Mouse (Mus musculus) heart, embryonic 14.5 days (tissue): Measurements from ENCODE around the gene Prkch. TPM values are rescaled to one million over a fixed set of nuclear protein-coding genes. Genes with fewer than 3 reads are reported as not detected.

ENCODE experiments used
- ATAC-seq: fragments of 200-750 bp; cut with Nextera tagmentation; 2 replicates; pipeline ENCODE4 v1.8.0; 2017; ENCODE audit warnings: low read depth, moderate TSS enrichment; ENCODE audit not compliant: insufficient number of reproducible peaks, insufficient read depth, low FRiP score
- H3K27ac ChIP-seq, 2 experiments: fragments of 200-500 bp in 1 of 2; fragments of 300-500 bp in 1 of 2; sonication (generic) in 1 of 2; replicated peaks in 1 of 2; 2 replicates each; pipeline ENCODE4 v1.5.1; 2012 to 2014; ENCODE audit warnings: low read depth in 2 of 2, low read length in 2 of 2, control low read depth in 1 of 2, mild to moderate bottlenecking in 1 of 2, mixed read lengths in 1 of 2; ENCODE audit not compliant: control insufficient read depth in 1 of 2, insufficient read depth in 1 of 2
- H3K27me3 ChIP-seq: fragments of 300-500 bp; sonication (generic); 2 replicates; pipeline ENCODE4 v1.6.1; 2014; ENCODE audit warnings: mild to moderate bottlenecking, low read length, control low read depth; ENCODE audit not compliant: control insufficient read depth, insufficient read depth
- H3K36me3 ChIP-seq: fragments of 300-500 bp; sonication (generic); 2 replicates; pipeline ENCODE4 v1.6.1; 2014; ENCODE audit warnings: mild to moderate bottlenecking, control low read depth, low read length, mixed read lengths; ENCODE audit not compliant: control insufficient read depth, insufficient read depth
- H3K4me1 ChIP-seq, 2 experiments: fragments of 200-500 bp in 1 of 2; fragments of 300-500 bp in 1 of 2; sonication (generic) in 1 of 2; 2 replicates each; pipeline ENCODE4 v1.6.1; 2012 to 2014; ENCODE audit warnings: low read length in 2 of 2, control low read depth in 1 of 2, mixed read lengths in 1 of 2; ENCODE audit not compliant: control insufficient read depth in 2 of 2, insufficient read depth in 2 of 2
- H3K4me2 ChIP-seq: fragments of 300-500 bp; sonication (generic); 2 replicates; pipeline ENCODE4 v1.6.1; 2014; ENCODE audit warnings: mild to moderate bottlenecking, low read length
- H3K4me3 ChIP-seq, 2 experiments: fragments of 200-500 bp in 1 of 2; fragments of 300-500 bp in 1 of 2; sonication (generic) in 1 of 2; 2 replicates each; pipeline ENCODE4 v1.5.1; 2012 to 2014; ENCODE audit warnings: low read length in 2 of 2, mild to moderate bottlenecking in 2 of 2, control low read depth in 1 of 2, low read depth in 1 of 2, moderate library complexity in 1 of 2; ENCODE audit not compliant: control insufficient read depth in 1 of 2, insufficient read depth in 1 of 2
- H3K9ac ChIP-seq: fragments of 300-500 bp; sonication (generic); 2 replicates; pipeline ENCODE4 v1.6.1; 2014; ENCODE audit warnings: mild to moderate bottlenecking, low read length
- H3K9me3 ChIP-seq: fragments of 300-500 bp; sonication (generic); 2 replicates; pipeline ENCODE4 v1.6.1; 2016; ENCODE audit warnings: low read length, control low read depth; ENCODE audit not compliant: control insufficient read depth
- WGBS: fragments of 180-500 bp; shearing (Covaris S2); extraction: QIAGEN DNeasy Blood & Tissue Kit; methylation state at CpG from one replicate; pipeline ENCODE4 v1.1.7; 2014; 5-methylcytosine and 5-hydroxymethylcytosine counted together
- polyA plus RNA-seq: library from polyadenylated mRNA; unstranded; fragments of >200 nt; fragmentation: Nextera tagmentation; extraction: Ambion mirVana; gene quantifications from 2 replicates; pipeline ENCODE4 v1.2.1, GENCODE M21; 2014

Gene Prkch
- polyA plus RNA-seq, 1 experiment from 2014 or later = 16.5 TPM

DNA sequence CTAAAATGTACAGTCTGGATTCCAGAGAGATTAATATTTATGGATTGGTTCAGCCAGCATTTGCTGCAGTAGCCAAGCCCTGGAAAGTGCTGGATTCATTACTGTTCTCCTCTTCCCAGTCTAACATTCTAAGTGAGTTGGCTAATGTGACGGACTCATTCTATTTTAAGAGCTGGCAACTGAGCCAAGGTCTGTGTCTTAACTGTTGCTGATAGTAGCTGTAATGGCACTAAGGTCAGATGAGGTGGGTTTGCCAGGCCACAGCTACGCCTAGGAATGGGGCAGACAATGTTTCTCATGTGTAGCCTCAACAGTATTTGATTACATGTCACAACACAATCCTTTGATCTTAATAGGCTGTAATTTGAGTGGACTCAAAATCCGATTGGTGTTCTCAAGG lies 137.5 kb downstream of the Prkch start:
- Histone ChIP-seq H3K27ac (peak overlapping the region; percentile 1 to 64), H3K27me3 (no peaks in the 10 kb centered on the region), H3K9ac (no peak overlapping the region), H3K9me3 (no peaks in the 10 kb centered on the region), H3K4me2 (no peak overlapping the region), H3K4me1 (peaks cover 16 to 27% of the 10 kb centered on the region in 2 experiments), H3K36me3 (0 out of 2 replicates have a peak, but pooled peaks cover 2% of the 10 kb centered on the region), H3K4me3 (no peak overlapping the region)
- peak; percentile 64; the same call in 1 of the 2 replicates for ATAC-seq
- WGBS = 43% methylated on average over 3 of the region's 3 CpGs

DNA sequence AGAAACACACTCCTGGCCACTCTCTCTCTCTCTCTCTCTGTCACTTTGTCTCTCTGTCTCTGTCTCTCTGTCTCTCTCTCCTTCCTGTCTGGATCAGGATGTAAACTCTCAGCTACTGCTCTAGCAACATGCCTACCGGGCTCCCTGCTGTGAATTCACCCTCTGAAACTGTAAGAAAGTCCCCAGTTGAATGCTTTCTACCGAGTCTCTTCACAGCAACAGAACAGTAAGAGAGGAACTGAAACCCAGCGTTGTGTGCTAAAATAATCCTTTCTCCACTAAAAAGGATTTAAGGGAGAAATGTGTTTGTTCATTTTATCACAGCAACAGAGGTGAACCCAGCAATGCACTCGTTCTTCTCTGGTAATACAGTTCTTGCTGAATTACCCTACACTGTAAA lies 138.5 kb downstream of the Prkch start:
- Histone ChIP-seq H3K4me2 (no peak overlapping the region), H3K9ac (no peak overlapping the region), H3K27ac (peak overlapping the region in 1 of 2 experiments; percentile 64; a peak in 1 of 4 replicates), H3K36me3 (0 out of 2 replicates have a peak, but pooled peaks cover 2% of the 10 kb centered on the region), H3K9me3 (no peaks in the 10 kb centered on the region), H3K4me3 (no peak overlapping the region), H3K27me3 (no peaks in the 10 kb centered on the region), H3K4me1 (peaks cover 13 to 25% of the 10 kb centered on the region in 2 experiments)
- WGBS = 73% methylated on average over 4 of the region's 4 CpGs
- no peak for ATAC-seq

DNA sequence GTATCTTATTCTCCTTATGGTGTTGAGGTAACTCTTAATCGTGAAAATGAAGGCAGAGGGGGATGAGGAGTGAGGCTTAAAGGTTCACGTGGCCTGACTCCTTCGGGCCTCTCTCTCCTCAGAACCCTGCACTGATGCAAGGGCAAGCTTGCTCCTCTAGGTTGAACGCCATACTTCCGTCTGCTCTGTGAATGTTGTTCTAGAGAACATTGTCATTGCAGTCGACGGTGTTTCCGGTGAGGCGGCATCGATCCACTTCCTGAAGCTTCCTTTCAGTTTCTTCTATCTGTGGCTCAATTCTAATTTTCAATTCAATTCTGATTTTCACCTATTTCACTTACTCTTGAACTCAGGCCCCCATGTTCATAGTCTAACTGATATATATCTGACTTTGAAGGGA lies 139.3 kb downstream of the Prkch start:
- ATAC-seq = no peak
- Histone ChIP-seq H3K4me3 (no peak overlapping the region), H3K4me1 (peaks cover 12 to 21% of the 10 kb centered on the region in 2 experiments), H3K36me3 (0 out of 2 replicates have a peak, but pooled peaks cover 2% of the 10 kb centered on the region), H3K9ac (no peak overlapping the region), H3K27me3 (no peaks in the 10 kb centered on the region), H3K4me2 (no peak overlapping the region), H3K27ac (no peak overlapping the region), H3K9me3 (no peaks in the 10 kb centered on the region)
- 93% methylated on average over 10 of the region's 10 CpGs for WGBS

DNA sequence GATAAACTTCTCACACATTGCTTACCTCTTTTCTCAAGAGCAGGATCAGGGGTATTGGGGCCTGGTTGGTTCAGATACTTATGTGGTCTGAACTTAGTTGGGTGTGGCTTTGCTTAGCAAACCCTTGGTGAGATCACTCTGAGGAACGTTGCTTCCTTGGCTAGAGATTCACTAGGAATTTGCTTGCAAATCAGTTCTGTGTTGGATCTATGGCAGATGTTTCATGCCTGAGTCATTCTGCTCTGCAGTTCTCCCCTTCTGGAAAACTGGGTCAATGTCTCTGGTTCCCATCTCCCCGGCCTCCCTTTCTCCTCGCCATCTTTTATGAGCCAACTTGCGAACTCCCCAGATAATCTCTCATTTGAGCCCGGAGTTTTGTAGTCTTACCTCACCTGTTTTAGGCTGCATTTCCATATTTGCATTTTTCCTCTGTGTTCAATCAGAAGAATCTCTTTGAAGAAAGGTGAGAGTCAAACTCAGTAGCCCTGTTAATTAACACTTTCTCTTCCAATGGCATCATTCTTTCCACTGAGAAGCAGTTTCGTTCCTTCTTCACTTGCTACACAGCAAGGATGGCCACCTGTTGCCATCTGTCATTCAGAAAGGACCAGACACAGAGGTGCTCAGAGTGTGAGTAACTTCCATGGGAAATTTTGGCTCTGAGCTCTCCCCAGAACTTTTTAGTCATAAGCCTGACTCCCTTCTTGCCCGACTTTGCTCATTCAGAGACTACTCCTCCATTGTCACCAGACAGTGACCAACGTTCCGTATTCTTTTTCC lies 141.4 kb downstream of the Prkch start:
- no peak overlapping the region for H3K4me2 ChIP-seq
- no peak for ATAC-seq
- H3K27me3 ChIP-seq = no peaks in the 10 kb centered on the region
- H3K4me3 ChIP-seq = no peak overlapping the region
- 81% methylated on average over 9 of the region's 9 CpGs for WGBS
- no peak overlapping the region for H3K9ac ChIP-seq
- no peak overlapping the region for H3K27ac ChIP-seq
- no peaks in the 10 kb centered on the region for H3K9me3 ChIP-seq
- H3K36me3 ChIP-seq = 0 out of 2 replicates have a peak, but pooled peaks cover 2% of the 10 kb centered on the region
- H3K4me1 ChIP-seq = peaks cover 21 to 33% of the 10 kb centered on the region in 2 experiments

DNA sequence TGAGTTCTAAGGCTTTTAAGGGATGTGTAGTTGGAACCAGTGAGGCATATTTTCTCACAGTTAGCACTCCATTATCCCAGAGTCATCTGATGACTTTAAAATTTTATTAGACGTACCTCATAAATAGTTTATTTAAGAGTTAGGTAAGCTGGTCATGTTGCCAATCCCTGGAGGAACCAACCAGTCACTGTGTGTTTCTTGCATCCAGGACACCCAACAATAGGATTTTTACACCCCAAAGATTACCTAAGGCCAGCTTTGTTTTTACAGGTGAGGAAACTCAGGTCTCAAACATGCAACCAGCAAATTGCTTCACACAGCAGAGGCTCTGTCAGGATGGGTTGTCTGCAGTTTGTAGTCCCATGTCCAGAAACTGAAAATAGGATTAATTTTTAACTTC lies 142.4 kb downstream of the Prkch start:
- Histone ChIP-seq H3K9ac (no peak overlapping the region), H3K36me3 (0 out of 2 replicates have a peak, but pooled peaks cover 2% of the 10 kb centered on the region), H3K4me2 (no peak overlapping the region), H3K9me3 (no peaks in the 10 kb centered on the region), H3K27ac (no peak overlapping the region), H3K27me3 (no peaks in the 10 kb centered on the region), H3K4me1 (peaks cover 17 to 30% of the 10 kb centered on the region in 2 experiments), H3K4me3 (no peak overlapping the region)
- WGBS = 95% methylated on average over 1 of the region's 1 CpGs
- ATAC-seq = no peak

DNA sequence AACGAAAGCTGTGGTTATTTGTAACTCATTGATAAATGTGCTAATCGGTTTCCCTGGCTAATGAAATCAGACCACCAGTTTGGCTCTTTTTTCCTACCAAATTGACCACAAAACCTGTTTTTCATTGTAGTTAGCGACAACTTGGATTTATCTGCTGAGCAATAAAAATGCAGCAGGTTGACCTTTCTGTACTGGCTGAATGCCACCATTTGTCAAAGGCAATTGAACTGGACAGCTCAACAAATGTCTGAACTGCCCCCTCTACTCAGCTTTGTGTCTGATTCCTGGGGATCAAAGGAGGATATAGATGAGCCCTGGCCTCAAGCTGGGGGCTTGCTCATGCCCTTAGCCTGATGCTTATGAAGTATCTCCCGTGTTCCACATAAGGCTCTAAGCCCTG lies 146.0 kb downstream of the Prkch start:
- H3K27ac ChIP-seq = no peak overlapping the region
- WGBS = 65% methylated on average over 4 of the region's 4 CpGs
- no peak for ATAC-seq

DNA sequence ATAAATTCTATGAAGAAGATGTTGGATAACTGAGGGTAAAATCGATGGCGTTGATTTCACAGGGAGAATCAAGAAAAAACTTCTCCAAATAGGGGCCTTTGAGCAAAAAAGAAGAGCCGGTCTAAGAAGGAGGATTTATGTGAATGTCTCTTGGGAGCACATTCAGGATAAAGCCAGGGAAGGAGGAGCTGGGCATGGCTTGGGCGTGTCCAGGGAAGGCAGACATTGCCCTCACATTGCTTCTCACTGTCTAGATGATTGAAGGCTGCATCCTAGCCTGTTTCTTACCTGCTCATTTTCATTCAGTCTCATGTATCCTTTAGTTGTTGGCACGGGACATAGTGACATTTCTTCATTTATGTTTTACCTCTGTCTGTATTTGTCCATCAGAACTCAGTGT lies 146.5 kb downstream of the Prkch start:
- Histone ChIP-seq H3K4me3 (no peak overlapping the region), H3K36me3 (0 out of 2 replicates have a peak, but pooled peaks cover 3% of the 10 kb centered on the region), H3K9me3 (no peaks in the 10 kb centered on the region), H3K27me3 (no peaks in the 10 kb centered on the region), H3K4me1 (peaks cover 19 to 32% of the 10 kb centered on the region in 2 experiments), H3K9ac (no peak overlapping the region), H3K27ac (no peak overlapping the region), H3K4me2 (no peak overlapping the region)
- no peak for ATAC-seq
- WGBS = 92% methylated on average over 5 of the region's 5 CpGs

More for the DNA sequence above, 146.0 kb downstream of the Prkch start:
- H3K36me3 ChIP-seq = no peaks in the 10 kb centered on the region
- no peak overlapping the region for H3K9ac ChIP-seq
- H3K9me3 ChIP-seq = no peaks in the 10 kb centered on the region
- H3K4me1 ChIP-seq = peaks cover 19 to 32% of the 10 kb centered on the region in 2 experiments
- no peak overlapping the region for H3K4me2 ChIP-seq
- H3K4me3 ChIP-seq = no peak overlapping the region
- H3K27me3 ChIP-seq = no peaks in the 10 kb centered on the region
